14 mouse cellular contexts compared by ENCODE assay signal in genomic region chr11:94719216-94719615, GRCm38 (mm10). TPM values are rescaled to one million over a fixed set of nuclear protein-coding genes. Genes with fewer than 3 reads are reported as not detected.
"Had no signal": no experiment of that assay in that cellular context is flagged by ENCODE, and none has a peak within 500 bp of the region (broad histone marks: within the 10 kb centered on the region; RNA-seq: fewer than 3 reads in every experiment).

No protein-coding gene starts in this region.

- DNase-seq: kidney, adult 2 months; kidney, postnatal 14 days; lung, postnatal 14 days had no signal

RNA-seq across cellular contexts. Expression of gene Gm11541, which starts 14.9 kb away (rescaled TPM):
- polyA plus RNA-seq: kidney, adult 2 months; liver, embryonic 12.5 days; liver, embryonic 16.5 days; macrophage; midbrain, embryonic 12.5 days; midbrain, embryonic 16.5 days; neural tube, embryonic 11.5 days; neural tube, embryonic 15.5 days had no signal

RNA-seq across cellular contexts. Expression of gene Cdc34b, which starts 22.4 kb away (rescaled TPM):
- polyA plus RNA-seq: intestine, embryonic 16.5 days; limb, embryonic 11.5 days; limb, embryonic 15.5 days; liver, embryonic 12.5 days; liver, embryonic 16.5 days; macrophage; neural tube, embryonic 11.5 days; neural tube, embryonic 15.5 days; stomach, postnatal 0 days had no signal
